Mouse (Mus musculus) gastrocnemius, adult 2 months (tissue): Measurements from ENCODE around the gene Mapt. TPM values are rescaled to one million over a fixed set of nuclear protein-coding genes. Genes with fewer than 3 reads are reported as not detected.
A peak's percentile ranks its signal among the peaks of the same experiment; 100 is the strongest.
"Not testable (repeated sequence)": the region's sequence is repeated elsewhere in the genome, so short reads cannot be mapped to it uniquely, and the experiment has no call there.

ENCODE experiments used
- DNase-seq: peaks from one replicate; pipeline ENCODE4 v3.0.0; 2022
- H3K27ac ChIP-seq: fragments of 200-600 bp; 2 replicates; pipeline ENCODE4 v1.8.1; 2022; ENCODE audit warnings: mild to moderate bottlenecking
- H3K4me3 ChIP-seq: fragments of 200-600 bp; 2 replicates; pipeline ENCODE4 v1.8.1; 2022; ENCODE audit warnings: mild to moderate bottlenecking, moderate library complexity
- CTCF ChIP-seq: fragments of 200-600 bp; IDR thresholded peaks from 2 replicates; pipeline ENCODE4 v1.8.1; 2022; ENCODE audit warnings: antibody characterized with exemption, mild to moderate bottlenecking, moderate library complexity
- intact Hi-C: fragments of 180-260 bp; cut with DNase I; formaldehyde crosslinking; loops from one replicate; pipeline ENCODE4 v1.15.1; 2025
- total RNA-seq, 2 experiments: library from RNA; stranded (reverse); gene quantifications; 2 replicates each; pipeline ENCODE4 v1.2.3; 2021

Mapt gene
- total RNA-seq, 2 experiments from 2014 or later: 66.3 to 79.2 TPM

- Histone ChIP-seq H3K27ac (peak overlapping the region; percentile 89), H3K4me3 (no peak overlapping the region)
- no peak for TF ChIP-seq CTCF
- no peak for DNase-seq
- intact Hi-C loops: loop anchor here (5.0 to 10.0 kb wide), 2 partner anchors 204 to 227 kb away; partner anchors contain the start of gene Kansl1
Observed at GRCm38 (mm10) chr11:104237958-104238747, 7.0 kb downstream of the Mapt start.

- intact Hi-C loops, DNase-seq, H3K4me3 ChIP-seq: not testable (repeated sequence)
- peak overlapping the region; percentile 94; the same call in 1 of the 2 replicates for H3K27ac ChIP-seq
Observed at GRCm38 (mm10) chr11:104245478-104245877, 14.3 kb downstream of the Mapt start.

GRCm38 (mm10) chr11:104246171-104246694 lies 15.0 kb downstream of the Mapt start:
- Histone ChIP-seq H3K4me3 (no peak overlapping the region), H3K27ac (peak overlapping the region; percentile 94)
- intact Hi-C loops: no loop called here
- TF ChIP-seq CTCF: no peak
- no peak for DNase-seq

DNA sequence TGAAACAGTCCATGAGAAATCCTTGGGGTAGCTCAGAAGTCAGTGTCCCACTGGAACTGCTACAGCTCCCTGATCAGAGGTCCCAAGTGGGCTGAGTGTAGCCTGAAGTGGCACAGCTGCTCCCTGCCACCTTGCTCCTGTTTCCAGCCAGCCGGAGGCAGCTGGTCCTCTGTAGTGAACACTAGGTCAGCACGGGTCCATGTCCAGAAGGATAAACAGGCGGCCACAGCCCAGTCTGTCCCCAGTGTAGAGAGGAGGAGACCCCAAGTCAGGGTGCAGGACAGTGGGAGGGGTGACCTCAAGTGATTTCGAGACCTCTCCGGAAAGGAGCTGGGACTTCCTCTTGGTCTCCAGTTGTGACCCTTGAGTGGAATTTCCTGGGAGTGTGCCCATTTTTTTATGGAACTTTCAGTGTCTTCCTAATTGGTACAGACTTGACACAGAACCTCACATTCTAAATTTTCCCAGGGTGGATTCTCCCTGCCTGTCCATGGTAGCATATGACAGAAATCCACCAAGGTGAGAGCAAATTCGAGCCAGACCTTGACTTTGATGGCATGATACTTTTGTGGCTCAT lies 16.0 kb downstream of the Mapt start:
- intact Hi-C loops: no loop called here
- peak overlapping the region; percentile 94 for H3K27ac ChIP-seq
- no peak for DNase-seq
- no peak for TF ChIP-seq CTCF
- H3K4me3 ChIP-seq: no peak overlapping the region

GRCm38 (mm10) chr11:104249420-104249819 lies 18.2 kb downstream of the Mapt start:
- peak overlapping the region; percentile 94 for H3K27ac ChIP-seq
- intact Hi-C loops: no loop called here
- TF ChIP-seq CTCF: no peak
- no peak overlapping the region for H3K4me3 ChIP-seq
- peak; percentile 88 for DNase-seq

GRCm38 (mm10) chr11:104251121-104251520 lies 19.9 kb downstream of the Mapt start:
- H3K4me3 ChIP-seq: no peak overlapping the region
- intact Hi-C loops: no loop called here
- no peak for TF ChIP-seq CTCF
- H3K27ac ChIP-seq: peak overlapping the region; percentile 94
- DNase-seq: no peak

DNA sequence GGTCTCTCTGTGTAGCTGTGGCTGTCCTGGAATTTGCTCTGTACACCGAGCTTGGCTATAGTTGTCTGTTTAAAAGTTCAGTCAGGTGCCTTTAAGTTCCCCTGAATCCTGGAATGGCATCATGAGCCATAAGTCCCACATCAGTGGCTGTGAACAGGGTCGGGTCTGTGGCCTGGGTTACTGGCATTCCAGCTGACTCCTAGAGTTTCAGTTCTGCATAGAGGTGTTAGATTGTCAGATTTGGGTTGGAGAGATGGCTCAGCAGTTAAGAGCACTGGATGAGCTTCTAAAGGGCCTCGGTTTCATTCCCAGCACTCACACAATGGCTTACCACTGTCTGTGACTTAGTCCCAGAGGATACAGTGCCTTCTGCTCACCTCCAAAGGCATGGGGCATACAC lies 20.9 kb downstream of the Mapt start:
- TF ChIP-seq CTCF: no peak
- Histone ChIP-seq H3K4me3 (no peak overlapping the region), H3K27ac (peak overlapping the region; percentile 94)
- DNase-seq: no peak
- intact Hi-C loops: no loop called here

GRCm38 (mm10) chr11:104254408-104255039 lies 23.3 kb downstream of the Mapt start:
- TF ChIP-seq CTCF: no peak
- Histone ChIP-seq H3K27ac (peak overlapping the region; percentile 71), H3K4me3 (no peak overlapping the region)
- peak; percentile 64 for DNase-seq
- intact Hi-C loops: no loop called here

DNA sequence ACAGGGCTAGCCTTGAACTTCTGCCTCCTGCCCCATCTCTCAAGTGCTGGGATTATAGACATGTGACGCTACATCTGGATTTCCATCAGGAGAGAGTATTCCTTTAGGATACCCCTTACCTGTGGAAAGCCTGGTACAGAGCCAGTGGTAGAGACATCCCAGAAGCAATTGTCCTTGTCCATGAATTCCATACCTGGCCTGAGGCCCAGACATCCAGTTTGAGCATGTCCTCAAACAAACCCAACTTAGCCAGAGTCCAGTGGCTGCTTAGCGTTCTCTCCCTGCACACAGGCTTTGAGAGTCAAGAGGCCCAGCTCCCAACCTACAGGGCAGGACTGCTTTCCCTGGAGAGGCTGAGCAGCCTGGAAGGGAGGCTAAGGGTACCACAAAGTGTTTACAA lies 25.0 kb downstream of the Mapt start:
- intact Hi-C loops: no loop called here
- TF ChIP-seq CTCF: no peak
- Histone ChIP-seq H3K4me3 (no peak overlapping the region), H3K27ac (no peak overlapping the region)
- no peak for DNase-seq

GRCm38 (mm10) chr11:104258991-104259390 lies 27.8 kb downstream of the Mapt start:
- no peak for TF ChIP-seq CTCF
- Histone ChIP-seq H3K27ac (no peak overlapping the region), H3K4me3 (no peak overlapping the region)
- no peak for DNase-seq
- intact Hi-C loops: no loop called here

DNA sequence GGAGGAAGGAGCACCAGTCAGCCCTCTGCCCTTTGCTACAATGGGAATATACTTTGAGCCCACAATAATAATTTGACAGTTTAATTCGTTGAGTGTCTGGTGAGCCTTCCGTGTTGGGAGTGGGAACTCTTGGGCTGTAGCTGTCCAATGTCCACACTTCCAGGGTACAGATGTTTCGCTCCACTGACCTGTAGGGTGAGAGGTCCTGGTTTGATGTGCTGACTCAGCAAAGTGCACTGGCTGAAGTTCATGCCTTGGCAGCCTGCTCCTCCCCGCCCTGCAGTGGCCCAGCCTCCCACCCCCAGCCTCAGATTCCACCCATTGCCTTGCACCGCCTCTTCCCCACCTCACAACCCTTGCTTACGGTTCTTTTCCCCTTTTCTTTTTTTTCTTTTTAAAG lies 33.5 kb downstream of the Mapt start:
- H3K27ac ChIP-seq: peak overlapping the region; percentile 92; the same call in 1 of the 2 replicates
- H3K4me3 ChIP-seq: no peak overlapping the region
- no peak for DNase-seq
- intact Hi-C loops: no loop called here
- no peak for TF ChIP-seq CTCF

- intact Hi-C loops: no loop called here
- no peak for TF ChIP-seq CTCF
Observed at GRCm38 (mm10) chr11:104265669-104266068, 34.5 kb downstream of the Mapt start.

GRCm38 (mm10) chr11:104267380-104267779 lies 36.2 kb downstream of the Mapt start:
- DNase-seq: peak; percentile 89
- Histone ChIP-seq H3K27ac (peak overlapping the region; percentile 92), H3K4me3 (peak overlapping the region; percentile 19; the same call in 1 of the 2 replicates)
- TF ChIP-seq CTCF: no peak
- intact Hi-C loops: no loop called here

More at GRCm38 (mm10) chr11:104265669-104266068, 34.5 kb downstream of the Mapt start:
- Histone ChIP-seq H3K4me3 (no peak overlapping the region), H3K27ac (peak overlapping the region; percentile 92)
- DNase-seq: no peak
